Mouse (Mus musculus): ENCODE measurements at regions not wholly inside any gene's neighbourhood (a gene's known extent, or its start where the extent isn't known, plus 50 kb on each side); places are given as distances from the start of the nearest gene placed in this dataset.

- intact Hi-C loops (cut with DNase I) = no loop called here
Observed at GRCm38 (mm10) chr8:113250264-113250663, 385.1 kb upstream of the Mon1b start.

GRCm38 (mm10) chr8:113254076-113254475 lies 381.3 kb upstream of the Mon1b start:
- DNase-seq (ENCODE audit: extremely low spot score in 1 of 2, low spot score in 2 of 2) = peak in 1 of 2 experiments; percentile 2
- intact Hi-C loops (cut with DNase I) = no loop called here

More at GRCm38 (mm10) chr8:113250264-113250663, 385.1 kb upstream of the Mon1b start:
- DNase-seq (ENCODE audit: extremely low spot score in 1 of 2, low spot score in 2 of 2) = no peak

- intact Hi-C loops (cut with DNase I) = no loop called here
- DNase-seq (ENCODE audit: extremely low spot score in 1 of 2, low spot score in 2 of 2) = no peak
Observed at GRCm38 (mm10) chr8:113259477-113259876, 375.9 kb upstream of the Mon1b start.

- no peak for DNase-seq (ENCODE audit: extremely low spot score in 1 of 2, low spot score in 2 of 2)
Observed at GRCm38 (mm10) chr8:113263296-113263695, 372.1 kb upstream of the Mon1b start.

GRCm38 (mm10) chr8:113271262-113271661 lies 364.1 kb upstream of the Mon1b start:
- no peak for DNase-seq (ENCODE audit: extremely low spot score in 1 of 2, low spot score in 2 of 2)

More at GRCm38 (mm10) chr8:113263296-113263695, 372.1 kb upstream of the Mon1b start:
- intact Hi-C loops (cut with DNase I) = no loop called here

GRCm38 (mm10) chr8:113300273-113300843 lies 335.0 kb upstream of the Mon1b start:
- DNase-seq (ENCODE audit: extremely low spot score in 1 of 2, low spot score in 2 of 2) = no peak
- intact Hi-C loops (cut with DNase I) = no loop called here

More at GRCm38 (mm10) chr8:113271262-113271661, 364.1 kb upstream of the Mon1b start:
- intact Hi-C loops (cut with DNase I) = no loop called here

GRCm38 (mm10) chr8:113303426-113303825 lies 332.0 kb upstream of the Mon1b start:
- intact Hi-C loops (cut with DNase I) = no loop called here
- no peak for DNase-seq (ENCODE audit: extremely low spot score in 1 of 2, low spot score in 2 of 2)

GRCm38 (mm10) chr8:113317169-113317568 lies 318.2 kb upstream of the Mon1b start:
- peak in 1 of 2 experiments; percentile 11 for DNase-seq (ENCODE audit: extremely low spot score in 1 of 2, low spot score in 2 of 2)
- intact Hi-C loops (cut with DNase I) = no loop called here

GRCm38 (mm10) chr8:113331576-113331975 lies 303.8 kb upstream of the Mon1b start:
- intact Hi-C loops (cut with DNase I) = no loop called here
- DNase-seq (ENCODE audit: extremely low spot score in 1 of 2, low spot score in 2 of 2) = no peak

GRCm38 (mm10) chr8:113341306-113341705 lies 294.1 kb upstream of the Mon1b start:
- DNase-seq (ENCODE audit: extremely low spot score in 1 of 2, low spot score in 2 of 2) = no peak
- intact Hi-C loops (cut with DNase I) = no loop called here

GRCm38 (mm10) chr8:113361900-113362299 lies 273.5 kb upstream of the Mon1b start:
- intact Hi-C loops (cut with DNase I) = no loop called here
- no peak for DNase-seq (ENCODE audit: extremely low spot score in 1 of 2, low spot score in 2 of 2)

- DNase-seq (ENCODE audit: extremely low spot score in 1 of 2, low spot score in 2 of 2) = no peak
- intact Hi-C loops (cut with DNase I) = no loop called here
Observed at GRCm38 (mm10) chr8:113364181-113364580, 271.2 kb upstream of the Mon1b start.

GRCm38 (mm10) chr8:113383517-113383916 lies 251.9 kb upstream of the Mon1b start:
- DNase-seq (ENCODE audit: extremely low spot score in 1 of 2, low spot score in 2 of 2) = no peak
- intact Hi-C loops (cut with DNase I) = no loop called here

GRCm38 (mm10) chr8:113383974-113384373 lies 251.4 kb upstream of the Mon1b start:
- DNase-seq (ENCODE audit: extremely low spot score in 1 of 2, low spot score in 2 of 2) = no peak
- intact Hi-C loops (cut with DNase I) = no loop called here

- DNase-seq (ENCODE audit: extremely low spot score in 1 of 2, low spot score in 2 of 2) = no peak
- intact Hi-C loops (cut with DNase I) = no loop called here
Observed at GRCm38 (mm10) chr8:113389504-113389903, 245.9 kb upstream of the Mon1b start.

GRCm38 (mm10) chr8:113390038-113390437 lies 245.3 kb upstream of the Mon1b start:
- DNase-seq (ENCODE audit: extremely low spot score in 1 of 2, low spot score in 2 of 2) = no peak
- intact Hi-C loops (cut with DNase I) = no loop called here

GRCm38 (mm10) chr8:113394319-113394718 lies 241.1 kb upstream of the Mon1b start:
- DNase-seq (ENCODE audit: extremely low spot score in 1 of 2, low spot score in 2 of 2) = no peak
- intact Hi-C loops (cut with DNase I) = no loop called here

- no peak for DNase-seq (ENCODE audit: extremely low spot score in 1 of 2, low spot score in 2 of 2)
- intact Hi-C loops (cut with DNase I) = no loop called here
Observed at GRCm38 (mm10) chr8:113405158-113405557, 230.2 kb upstream of the Mon1b start.

- DNase-seq (ENCODE audit: extremely low spot score in 1 of 2, low spot score in 2 of 2) = peak in 1 of 2 experiments; percentile 4
- intact Hi-C loops (cut with DNase I) = no loop called here
Observed at GRCm38 (mm10) chr8:113419352-113419751, 216.0 kb upstream of the Mon1b start.

GRCm38 (mm10) chr8:113422651-113423050 lies 212.7 kb upstream of the Mon1b start:
- intact Hi-C loops (cut with DNase I) = no loop called here
- DNase-seq (ENCODE audit: extremely low spot score in 1 of 2, low spot score in 2 of 2) = no peak

- no peak for DNase-seq (ENCODE audit: extremely low spot score in 1 of 2, low spot score in 2 of 2)
- intact Hi-C loops (cut with DNase I) = no loop called here
Observed at GRCm38 (mm10) chr8:113439088-113439487, 196.3 kb upstream of the Mon1b start.
